Mouse (Mus musculus): ENCODE data around the gene Emc7.
A peak's percentile ranks its signal among the peaks of the same experiment; 100 is the strongest.

Emc7 gene

DNA sequence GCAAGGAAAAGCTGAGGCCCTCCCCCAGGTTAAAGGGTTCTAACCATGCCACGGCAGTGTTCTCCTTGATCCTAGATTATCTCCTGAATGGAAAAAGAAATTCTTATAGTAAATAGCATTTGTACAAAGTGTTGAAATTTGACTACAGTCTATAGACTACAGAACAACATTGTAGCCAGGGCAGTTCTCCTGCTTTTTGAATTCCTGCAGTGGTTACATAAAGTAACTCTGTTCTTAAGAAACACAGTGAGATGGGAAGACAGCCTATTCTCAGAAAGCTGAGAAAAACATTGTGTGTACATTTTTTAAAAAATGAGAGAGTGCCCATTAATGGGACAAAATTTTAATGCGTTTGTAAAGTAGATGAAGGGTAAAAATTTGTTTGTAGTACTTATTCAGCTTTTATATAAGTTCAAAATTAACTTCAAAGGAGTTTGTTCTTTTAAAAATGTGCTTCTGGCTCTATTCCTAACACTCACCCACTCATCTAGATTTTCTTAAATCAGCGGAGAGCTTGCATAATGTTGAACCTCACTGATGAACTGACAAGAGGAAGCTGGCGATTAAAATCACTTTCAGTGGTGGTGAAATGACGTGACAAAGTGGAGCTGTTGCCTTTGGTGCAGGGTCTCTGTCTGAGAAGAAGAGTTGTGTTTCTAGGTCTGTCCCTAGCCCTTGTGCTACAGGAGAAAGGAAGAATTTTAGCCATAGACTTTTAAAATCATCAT lies 20.4 kb downstream of the Emc7 start:
- no peak for ATAC-seq (ENCODE audit: insufficient number of reproducible peaks, low FRiP score, low TSS enrichment)

DNA sequence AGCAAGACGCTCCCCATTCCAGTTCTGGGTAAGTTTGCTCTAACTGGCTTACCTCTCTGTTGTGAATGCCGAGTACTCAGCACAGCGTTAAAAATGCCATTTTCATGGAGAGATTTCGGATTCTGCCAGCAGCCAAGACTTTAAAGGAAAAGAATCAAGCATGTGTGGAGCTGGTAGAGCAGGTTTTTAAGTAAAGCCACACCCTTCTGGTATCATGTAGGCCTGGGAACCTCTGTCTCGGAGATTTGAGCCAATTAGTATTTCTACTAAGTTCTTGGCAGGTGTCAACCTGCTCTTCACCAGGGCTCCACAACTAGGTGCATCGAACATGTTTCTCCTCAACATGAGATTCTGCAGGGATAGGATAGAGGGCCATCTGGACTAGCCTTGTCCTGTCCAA lies 21.8 kb downstream of the Emc7 start:
- ATAC-seq (ENCODE audit: insufficient number of reproducible peaks, low FRiP score, low TSS enrichment) = no peak

DNA sequence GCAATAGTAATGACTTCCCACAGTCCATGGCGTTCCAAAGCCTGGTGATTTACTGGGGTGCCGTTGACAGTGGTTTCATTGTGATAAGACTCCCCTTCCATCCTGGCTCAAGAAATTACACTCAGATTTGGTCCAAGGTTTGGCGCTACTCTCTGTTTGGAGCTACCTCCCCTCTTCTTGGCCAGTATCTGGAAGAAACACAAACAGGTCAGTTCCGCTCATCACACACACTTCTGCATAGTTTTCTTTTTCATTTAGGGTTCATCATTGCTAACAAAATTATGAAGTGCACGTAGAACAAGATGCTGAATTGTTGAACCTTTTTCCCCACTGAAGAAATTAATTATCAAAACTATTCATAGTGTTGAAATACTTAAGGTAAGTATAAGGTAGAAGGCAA lies 25.9 kb downstream of the Emc7 start, which contains the start of gene Chrm5:
TSS of gene Chrm5 (minus strand) at position 101 of the 400 bp plus-strand sequence.
- no peak for ATAC-seq (ENCODE audit: insufficient number of reproducible peaks, low FRiP score, low TSS enrichment)

DNA sequence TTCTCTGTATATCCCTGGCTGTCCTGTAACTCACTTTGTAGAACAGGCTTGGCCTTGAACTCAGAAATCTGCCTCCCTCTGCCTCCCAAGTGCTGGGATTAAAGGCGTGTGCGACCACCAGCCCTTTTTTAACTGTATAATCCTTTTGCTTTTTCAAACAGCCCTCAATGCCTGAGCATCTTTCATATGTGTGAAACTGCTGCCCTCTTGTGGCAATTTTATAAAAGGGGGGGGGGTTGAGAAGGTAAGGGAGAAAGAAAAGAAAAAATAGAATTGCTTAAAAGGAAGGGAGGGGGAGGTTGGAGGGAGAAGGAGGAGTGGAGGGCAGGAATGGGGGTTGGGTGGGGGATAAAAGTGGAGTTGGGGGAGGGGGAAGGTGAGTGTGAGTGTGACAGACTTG lies 26.8 kb downstream of the Emc7 start:
- ATAC-seq (ENCODE audit: insufficient number of reproducible peaks, low FRiP score, low TSS enrichment) = 0 out of 2 replicates have a peak, but pooled peaks have one; percentile 66

- no peak for ATAC-seq (ENCODE audit: insufficient number of reproducible peaks, low FRiP score, low TSS enrichment)
Observed at GRCm38 (mm10) chr2:112482533-112483333, 27.9 kb downstream of the Emc7 start.

- no peak for ATAC-seq (ENCODE audit: insufficient number of reproducible peaks, low FRiP score, low TSS enrichment)
Observed at GRCm38 (mm10) chr2:112483334-112483651, 28.5 kb downstream of the Emc7 start.

DNA sequence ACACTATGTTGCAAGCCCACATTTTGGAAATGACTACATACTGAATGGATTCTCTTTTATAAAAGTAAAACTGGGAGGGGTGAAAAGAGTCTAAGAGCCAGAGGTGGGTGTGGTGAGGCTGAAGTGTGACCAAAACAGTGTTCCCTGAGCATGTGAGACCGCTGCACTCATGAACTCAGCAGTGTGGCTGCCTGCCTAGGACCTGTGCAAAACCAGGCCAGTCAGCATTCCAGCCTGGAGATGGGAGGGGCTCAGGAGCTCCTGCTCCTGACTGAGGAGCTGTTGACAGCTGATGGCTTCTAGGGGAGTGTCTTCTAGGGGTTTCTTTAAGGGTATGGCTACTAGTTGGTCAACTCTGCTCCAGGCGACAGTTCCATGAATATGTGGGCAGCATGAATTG lies 30.1 kb downstream of the Emc7 start:
- ATAC-seq (ENCODE audit: insufficient number of reproducible peaks, low FRiP score, low TSS enrichment) = no peak

GRCm38 (mm10) chr2:112490483-112491196 lies 35.8 kb downstream of the Emc7 start:
- ATAC-seq (ENCODE audit: insufficient number of reproducible peaks, low FRiP score, low TSS enrichment) = no peak

DNA sequence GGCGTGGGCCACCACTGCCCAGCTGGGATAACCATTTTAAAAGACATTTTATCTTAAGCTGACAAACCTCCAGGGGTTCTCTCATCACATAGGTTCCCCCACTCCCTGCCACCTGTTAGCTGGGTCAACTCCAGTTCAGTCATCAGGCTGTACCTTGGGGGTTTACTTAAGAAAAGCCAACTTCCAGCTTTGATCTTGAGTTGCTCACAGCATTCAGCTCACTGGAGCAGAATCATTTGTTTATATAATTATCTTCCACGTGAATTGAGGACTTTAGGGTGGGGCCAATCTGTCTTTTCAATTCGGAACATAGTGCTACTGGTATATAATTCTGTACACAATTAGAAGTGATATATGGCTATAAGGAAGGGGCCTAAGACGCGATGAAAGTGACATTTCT lies 36.8 kb downstream of the Emc7 start:
- ATAC-seq (ENCODE audit: insufficient number of reproducible peaks, low FRiP score, low TSS enrichment) = no peak

GRCm38 (mm10) chr2:112492431-112492855 lies 37.6 kb downstream of the Emc7 start:
- no peak for ATAC-seq (ENCODE audit: insufficient number of reproducible peaks, low FRiP score, low TSS enrichment)

DNA sequence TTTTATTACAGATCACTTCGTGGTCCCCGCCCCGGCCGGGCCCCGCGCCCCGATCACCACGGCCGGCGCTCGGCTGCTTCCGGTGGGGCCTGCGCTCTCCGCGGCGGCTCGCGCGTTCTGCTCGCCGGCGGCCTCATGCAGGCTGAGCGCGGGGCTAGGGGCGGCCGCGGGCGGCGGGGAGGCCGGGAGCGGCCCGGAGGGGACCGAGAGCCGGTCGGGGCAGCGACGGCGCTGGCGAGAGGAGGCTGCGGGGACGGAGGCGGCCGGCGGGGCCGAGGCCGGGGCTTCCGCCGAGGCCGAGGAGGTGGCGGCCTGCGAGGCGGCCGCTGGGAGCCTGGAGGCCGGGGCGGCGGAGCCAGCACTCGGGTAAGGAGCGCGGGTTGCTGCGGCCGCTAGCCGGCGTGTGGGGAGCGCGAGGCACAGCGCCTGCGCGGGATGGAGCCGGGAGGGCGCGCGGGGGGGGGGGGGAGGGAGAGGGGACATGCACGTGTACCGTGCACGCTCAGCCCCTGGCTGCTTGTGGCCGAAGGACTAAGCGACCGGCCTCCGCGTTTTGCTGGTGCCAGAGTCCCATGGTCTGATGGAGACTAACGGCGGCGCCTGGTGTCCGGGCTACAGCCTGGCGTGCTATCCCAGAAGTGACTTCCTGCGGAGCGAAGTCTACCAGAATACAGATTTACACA lies 38.2 kb downstream of the Emc7 start, which contains the start of gene Aven:
TSS of gene Aven (plus strand) at position 109 of the 683 bp plus-strand sequence.
- ATAC-seq (ENCODE audit: insufficient number of reproducible peaks, low FRiP score, low TSS enrichment) = peak; percentile 94

DNA sequence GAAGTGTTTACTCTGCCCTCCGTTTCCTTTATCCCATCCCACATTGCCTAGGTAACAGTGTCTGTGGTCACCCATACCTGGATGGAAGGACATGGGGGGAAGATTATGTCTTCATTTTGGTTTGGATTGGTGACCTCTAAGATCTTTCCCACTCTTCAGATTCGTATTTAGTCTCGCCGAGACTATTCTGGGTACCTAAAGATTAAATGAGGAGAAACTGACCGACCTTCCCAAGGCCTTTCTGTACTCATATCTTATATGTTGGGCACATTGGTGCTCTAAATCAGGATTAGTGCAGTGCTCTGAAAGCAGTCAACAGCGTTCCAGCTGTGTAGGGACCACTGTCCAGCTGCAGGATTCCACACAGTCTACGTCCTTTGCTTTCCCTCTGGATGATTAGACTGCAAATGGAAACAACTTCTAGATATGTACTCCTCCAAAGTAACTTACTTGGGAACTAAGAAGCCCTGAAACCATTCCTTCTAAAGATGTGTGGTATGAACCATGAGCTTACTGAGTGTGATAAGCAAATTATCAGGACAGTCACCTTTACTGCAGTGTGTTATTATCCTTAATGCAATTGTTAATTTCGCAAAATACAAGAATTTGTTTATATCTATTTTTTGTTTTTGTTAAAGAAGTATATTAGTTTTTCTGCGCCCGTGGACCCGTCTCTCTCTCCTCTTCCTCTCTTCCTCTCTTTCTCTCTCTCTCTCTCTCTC lies 38.9 kb downstream of the Emc7 start:
- ATAC-seq (ENCODE audit: insufficient number of reproducible peaks, low FRiP score, low TSS enrichment) = 0 out of 2 replicates have a peak, but pooled peaks have one; percentile 13

DNA sequence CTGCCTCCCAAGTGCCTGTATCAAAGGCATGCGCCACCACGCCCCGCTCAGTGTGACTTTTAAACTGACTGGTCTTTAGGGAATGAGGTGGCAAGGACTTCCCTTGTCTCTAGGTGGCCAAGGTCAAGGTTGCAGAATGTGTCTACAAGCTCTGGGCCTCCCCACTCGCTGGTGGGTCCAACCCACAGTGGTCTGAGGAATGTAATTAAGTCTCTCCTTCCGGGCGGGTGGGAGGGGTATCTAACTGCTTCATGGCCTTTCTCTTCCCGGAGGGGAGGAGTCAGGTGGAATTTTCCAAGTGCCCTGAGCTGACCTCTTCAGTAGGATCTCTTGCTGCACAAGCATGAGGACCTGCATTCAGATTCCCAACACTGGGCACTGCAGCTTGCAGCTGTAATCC lies 43.1 kb downstream of the Emc7 start:
- no peak for ATAC-seq (ENCODE audit: insufficient number of reproducible peaks, low FRiP score, low TSS enrichment)

DNA sequence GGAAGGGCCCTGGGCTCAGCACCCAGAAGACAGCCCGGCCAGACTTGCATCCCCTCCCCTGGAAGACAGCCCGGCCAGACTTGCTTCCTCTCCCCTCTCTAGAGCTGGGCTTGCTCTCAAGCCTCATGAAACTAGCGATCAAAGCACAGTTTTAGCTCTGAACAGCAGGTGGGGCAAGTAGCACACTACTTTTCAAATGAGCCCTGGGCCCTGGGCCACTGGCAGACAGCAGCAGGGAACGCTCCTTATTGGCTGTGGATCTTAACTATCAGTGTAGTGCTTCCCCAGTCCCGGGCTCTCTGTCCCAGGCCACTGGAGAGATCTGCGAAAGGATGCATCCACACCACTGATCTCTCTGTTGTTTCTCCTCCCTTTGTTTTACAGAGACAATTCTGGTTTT lies 46.4 kb downstream of the Emc7 start:
- ATAC-seq (ENCODE audit: insufficient number of reproducible peaks, low FRiP score, low TSS enrichment) = peak; percentile 86

GRCm38 (mm10) chr2:112503978-112504377 lies 49.2 kb downstream of the Emc7 start:
- no peak for ATAC-seq (ENCODE audit: insufficient number of reproducible peaks, low FRiP score, low TSS enrichment)

DNA sequence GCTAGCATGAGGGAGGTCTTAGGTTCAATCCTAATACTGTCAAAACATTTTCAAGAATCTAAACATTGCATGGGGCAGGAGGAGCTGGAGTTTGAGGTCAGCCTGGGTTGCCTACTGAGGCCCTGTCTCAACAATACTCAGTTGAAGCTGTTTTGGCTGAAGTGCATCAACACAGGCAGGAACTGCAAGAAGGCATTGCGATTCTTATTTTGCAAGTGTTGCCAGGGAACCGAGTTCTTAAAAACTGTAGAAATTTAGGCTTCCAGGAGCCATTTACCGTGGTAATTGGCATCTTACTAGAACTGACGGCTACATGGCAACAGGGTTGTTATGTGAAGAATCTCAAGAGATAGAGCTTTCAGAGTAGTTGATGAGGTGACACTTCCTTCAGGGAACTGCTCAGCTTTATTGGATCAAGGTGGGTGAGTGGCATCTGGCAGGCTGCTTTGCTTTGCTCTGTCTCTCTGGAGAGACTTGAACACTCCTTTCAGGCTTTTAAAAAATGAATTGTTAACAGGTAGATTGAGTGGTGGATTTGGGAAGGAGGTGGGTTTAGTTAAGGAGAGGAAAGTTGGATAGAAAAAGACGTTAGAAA lies 52.1 kb downstream of the Emc7 start:
- no peak for ATAC-seq (ENCODE audit: insufficient number of reproducible peaks, low FRiP score, low TSS enrichment)

GRCm38 (mm10) chr2:112507444-112507843 lies 52.6 kb downstream of the Emc7 start:
- no peak for ATAC-seq (ENCODE audit: insufficient number of reproducible peaks, low FRiP score, low TSS enrichment)

- no peak for ATAC-seq (ENCODE audit: insufficient number of reproducible peaks, low FRiP score, low TSS enrichment)
Observed at GRCm38 (mm10) chr2:112510140-112510539, 55.3 kb downstream of the Emc7 start.

- no peak for ATAC-seq (ENCODE audit: insufficient number of reproducible peaks, low FRiP score, low TSS enrichment)
Observed at GRCm38 (mm10) chr2:112513036-112513435, 58.2 kb downstream of the Emc7 start.
